Comparison of ENCODE assay signal across 15 mouse cellular contexts in genomic region chr5:66149111-66149510, GRCm38 (mm10). TPM values are rescaled to one million over a fixed set of nuclear protein-coding genes. Genes with fewer than 3 reads are reported as not detected.
A peak's percentile ranks its signal among the peaks of the same experiment; 100 is the strongest.
DNase-seq lines count a peak whose midpoint lies in the region; ATAC-seq lines count a peak whose summit lies in the region.
"Had no signal": no experiment of that assay in that cellular context is flagged by ENCODE, and none has a peak within 500 bp of the region (broad histone marks: within the 10 kb centered on the region; RNA-seq: fewer than 3 reads in every experiment).

No protein-coding gene starts in this region.

- no peaks in the 10 kb centered on the region for H3K36me3 ChIP-seq in liver, embryonic 13.5 days
- H3K36me3 ChIP-seq in liver, embryonic 12.5 days: no peaks in the 10 kb centered on the region
- H3K36me3 ChIP-seq in embryonic facial prominence, embryonic 14.5 days (ENCODE audit: control insufficient read depth, insufficient read depth, low read length): no peaks in the 10 kb centered on the region
- no peaks in the 10 kb centered on the region for H3K36me3 ChIP-seq in stomach, embryonic 14.5 days (ENCODE audit: control insufficient read depth, insufficient read depth, low read length)
- H3K36me3 ChIP-seq: G1E; midbrain, embryonic 12.5 days had no signal

- peaks cover 56% of the 10 kb centered on the region for H3K27me3 ChIP-seq in liver, embryonic 13.5 days
- peaks cover 65% of the 10 kb centered on the region for H3K27me3 ChIP-seq in liver, embryonic 12.5 days (replicated peaks)
- H3K27me3 ChIP-seq in embryonic facial prominence, embryonic 14.5 days (replicated peaks; ENCODE audit: control insufficient read depth, insufficient read depth, low read length): peaks cover 12% of the 10 kb centered on the region; the same call in 1 of the 2 replicates
- H3K27me3 ChIP-seq in stomach, embryonic 14.5 days (ENCODE audit: control insufficient read depth, insufficient read depth, low read length): peaks cover 7% of the 10 kb centered on the region; the same call in 1 of the 2 replicates

- no peak overlapping the region for H3K9ac ChIP-seq in liver, embryonic 13.5 days
- H3K9ac ChIP-seq in liver, embryonic 12.5 days: no peak overlapping the region
- no peak overlapping the region for H3K9ac ChIP-seq in embryonic facial prominence, embryonic 14.5 days (ENCODE audit: low read depth, low read length)
- no peak overlapping the region for H3K9ac ChIP-seq in stomach, embryonic 14.5 days (replicated peaks; ENCODE audit: low read depth, low read length)
- H3K9ac ChIP-seq: forebrain, embryonic 13.5 days; midbrain, embryonic 12.5 days had no signal

- intact Hi-C loops in left cerebral cortex, postnatal 25 days (cut with DNase I): no loop called here

- ATAC-seq in liver, embryonic 13.5 days (ENCODE audit: low read depth): no peak
- ATAC-seq in liver, embryonic 12.5 days: no peak
- ATAC-seq in embryonic facial prominence, embryonic 14.5 days (ENCODE audit: low read depth): no peak
- no peak for ATAC-seq in stomach, embryonic 14.5 days (ENCODE audit: insufficient number of reproducible peaks, insufficient read depth, low FRiP score, low read depth)
- ATAC-seq: forebrain, embryonic 13.5 days had no signal

- H3K27ac ChIP-seq in liver, embryonic 13.5 days: no peak overlapping the region
- H3K27ac ChIP-seq in liver, embryonic 12.5 days: no peak overlapping the region
- no peak overlapping the region for H3K27ac ChIP-seq in embryonic facial prominence, embryonic 14.5 days (replicated peaks; ENCODE audit: low read depth, low read length)
- no peak overlapping the region for H3K27ac ChIP-seq in stomach, embryonic 14.5 days (ENCODE audit: low read length)
- H3K27ac ChIP-seq: forebrain, embryonic 13.5 days; midbrain, embryonic 12.5 days had no signal

- DNase-seq in adrenal gland, postnatal 10 days: peak; percentile 38
- no peak for DNase-seq in adrenal gland, postnatal 25 days
- DNase-seq in liver, embryonic 13.5 days: no peak
- no peak for DNase-seq in embryonic facial prominence, embryonic 14.5 days (ENCODE audit: low spot score)
- no peak for DNase-seq in left cerebral cortex, postnatal 25 days (ENCODE audit: low spot score in 2 of 2)
- DNase-seq in thymus, postnatal 14 days: no peak
- DNase-seq: cerebellum, postnatal 10 days; heart, postnatal 36 days; kidney, adult 9 months; right cerebral cortex, postnatal 4 days had no signal

- no peaks in the 10 kb centered on the region for H3K9me3 ChIP-seq in liver, embryonic 13.5 days (replicated peaks)
- no peaks in the 10 kb centered on the region for H3K9me3 ChIP-seq in liver, embryonic 12.5 days (replicated peaks)
- H3K9me3 ChIP-seq in embryonic facial prominence, embryonic 14.5 days (ENCODE audit: control insufficient read depth, low read length): no peaks in the 10 kb centered on the region
- H3K9me3 ChIP-seq in stomach, embryonic 14.5 days (ENCODE audit: control insufficient read depth, low read depth, low read length): no peaks in the 10 kb centered on the region
- H3K9me3 ChIP-seq: forebrain, embryonic 13.5 days; midbrain, embryonic 12.5 days had no signal

- WGBS in liver, embryonic 13.5 days (ENCODE audit: insufficient replicate concordance): 56% methylated on average over 2 of the region's 2 CpGs
- 55% methylated on average over 2 of the region's 2 CpGs for WGBS in liver, embryonic 12.5 days (ENCODE audit: insufficient replicate concordance)
- 63% methylated on average over 2 of the region's 2 CpGs for WGBS in embryonic facial prominence, embryonic 14.5 days
- WGBS in stomach, embryonic 14.5 days: 68% methylated on average over 2 of the region's 2 CpGs

- H3K4me1 ChIP-seq in liver, embryonic 13.5 days (replicated peaks): 0 out of 2 replicates have a peak, but pooled peaks cover 5% of the 10 kb centered on the region
- 0 out of 2 replicates have a peak, but pooled peaks cover 2% of the 10 kb centered on the region for H3K4me1 ChIP-seq in liver, embryonic 12.5 days
- no peaks in the 10 kb centered on the region; the same call in 1 of the 2 replicates for H3K4me1 ChIP-seq in embryonic facial prominence, embryonic 14.5 days (ENCODE audit: control insufficient read depth, insufficient read depth, low read length)
- H3K4me1 ChIP-seq in stomach, embryonic 14.5 days (ENCODE audit: control insufficient read depth, insufficient read depth, low read length): 0 out of 2 replicates have a peak, but pooled peaks cover 3% of the 10 kb centered on the region

- H3K4me3 ChIP-seq in liver, embryonic 13.5 days (replicated peaks): no peak overlapping the region
- no peak overlapping the region for H3K4me3 ChIP-seq in liver, embryonic 12.5 days
- H3K4me3 ChIP-seq in embryonic facial prominence, embryonic 14.5 days (ENCODE audit: low read depth, low read length): 0 out of 2 replicates have a peak overlapping the region, but pooled peaks have one; percentile 45
- peak overlapping the region; percentile 52; the same call in 1 of the 2 replicates for H3K4me3 ChIP-seq in stomach, embryonic 14.5 days (ENCODE audit: low read depth, low read length)
- H3K4me3 ChIP-seq: midbrain, embryonic 12.5 days had no signal

- peak overlapping the region; percentile 7; the same call in 1 of the 2 replicates for H3K4me2 ChIP-seq in liver, embryonic 13.5 days
- no peak overlapping the region for H3K4me2 ChIP-seq in liver, embryonic 12.5 days
- H3K4me2 ChIP-seq in embryonic facial prominence, embryonic 14.5 days (ENCODE audit: low read depth, low read length): peak overlapping the region; percentile 72; the same call in 1 of the 2 replicates
- H3K4me2 ChIP-seq in stomach, embryonic 14.5 days (replicated peaks; ENCODE audit: low read depth, low read length): peak overlapping the region; percentile 87; the same call in 1 of the 2 replicates

RNA-seq across cellular contexts. Expression of gene Rbm47, which starts 23.8 kb away (rescaled TPM):
- total RNA-seq in adrenal gland, postnatal 10 days (2021): 10 to 100 TPM; 54.7 to 55.9 TPM
- total RNA-seq in adrenal gland, postnatal 25 days (2021): 115 and 116 TPM in 2 replicates
- polyA plus RNA-seq in liver, embryonic 13.5 days (2015; fragmentation: Nextera tagmentation; extraction: Ambion mirVana): 8.1 and 12.0 TPM in 2 replicates
- 9.0 and 9.4 TPM in 2 replicates for polyA plus RNA-seq in liver, embryonic 12.5 days (2016; fragmentation: Nextera tagmentation; extraction: Ambion mirVana)
- 6.7 and 10.4 TPM in 2 replicates for polyA plus RNA-seq in embryonic facial prominence, embryonic 14.5 days (2014; fragmentation: Nextera tagmentation; extraction: Ambion mirVana)
- polyA plus RNA-seq in stomach, embryonic 14.5 days (2014; fragmentation: Nextera tagmentation; extraction: Ambion mirVana): 51.1 and 53.2 TPM in 2 replicates
- total RNA-seq in left cerebral cortex, postnatal 25 days (2021): 1 to 10 TPM; 1.5 to 2.5 TPM
- polyA plus RNA-seq: G1E had no signal

Comparison
In these comparisons a context has a peak if more than half of its experiments do, and no peak if none do; other contexts are left out.
1. H3K4me3 ChIP-seq: peak in embryonic facial prominence, embryonic 14.5 days (single experiment) and stomach, embryonic 14.5 days (single experiment); none in liver, embryonic 13.5 days (single experiment) and liver, embryonic 12.5 days (single experiment).